Mouse (Mus musculus) hindbrain, embryonic 15.5 days (tissue): ENCODE measurements at regions not wholly inside any gene's neighbourhood (a gene's known extent, or its start where the extent isn't known, plus 50 kb on each side); places are given as distances from the start of the nearest gene placed in this dataset.
"Not testable (repeated sequence)": the region's sequence is repeated elsewhere in the genome, so short reads cannot be mapped to it uniquely, and the experiment has no call there.

Source experiments
- ATAC-seq: fragments of 200-750 bp; cut with Nextera tagmentation; 2 replicates; pipeline ENCODE4 v1.8.0; 2017; ENCODE audit warnings: low read depth, moderate number of reproducible peaks, moderate TSS enrichment; ENCODE audit not compliant: low FRiP score
- H3K27ac ChIP-seq: fragments of 300-500 bp; sonication (generic); replicated peaks from 2 replicates; pipeline ENCODE4 v1.5.1; 2015; ENCODE audit warnings: mild to moderate bottlenecking, inconsistent platforms
- H3K27me3 ChIP-seq: fragments of 300-500 bp; sonication (generic); 2 replicates; pipeline ENCODE4 v1.6.1; 2015; ENCODE audit warnings: control low read depth, inconsistent platforms
- H3K36me3 ChIP-seq: fragments of 300-500 bp; sonication (generic); 2 replicates; pipeline ENCODE4 v1.6.1; 2015; ENCODE audit warnings: control low read depth, inconsistent platforms
- H3K4me1 ChIP-seq: fragments of 300-500 bp; sonication (generic); replicated peaks from 2 replicates; pipeline ENCODE4 v1.6.1; 2015; ENCODE audit warnings: control low read depth, inconsistent platforms
- H3K4me2 ChIP-seq: fragments of 300-500 bp; sonication (generic); 2 replicates; pipeline ENCODE4 v1.6.1; 2015; ENCODE audit warnings: moderate library complexity, mild to moderate bottlenecking, inconsistent platforms
- H3K4me3 ChIP-seq: fragments of 300-500 bp; sonication (generic); 2 replicates; pipeline ENCODE4 v1.5.1; 2015; ENCODE audit warnings: mild to moderate bottlenecking, inconsistent platforms
- H3K9ac ChIP-seq: fragments of 300-500 bp; sonication (generic); 2 replicates; pipeline ENCODE4 v1.6.1; 2015; ENCODE audit warnings: inconsistent platforms
- H3K9me3 ChIP-seq: fragments of 300-500 bp; sonication (generic); 2 replicates; pipeline ENCODE4 v1.6.1; 2016; ENCODE audit warnings: control low read depth, inconsistent platforms
- WGBS: fragments of 180-500 bp; shearing (Covaris S2); methylation state at CpG from one replicate; pipeline ENCODE4 v1.1.7; 2015; 5-methylcytosine and 5-hydroxymethylcytosine counted together

DNA sequence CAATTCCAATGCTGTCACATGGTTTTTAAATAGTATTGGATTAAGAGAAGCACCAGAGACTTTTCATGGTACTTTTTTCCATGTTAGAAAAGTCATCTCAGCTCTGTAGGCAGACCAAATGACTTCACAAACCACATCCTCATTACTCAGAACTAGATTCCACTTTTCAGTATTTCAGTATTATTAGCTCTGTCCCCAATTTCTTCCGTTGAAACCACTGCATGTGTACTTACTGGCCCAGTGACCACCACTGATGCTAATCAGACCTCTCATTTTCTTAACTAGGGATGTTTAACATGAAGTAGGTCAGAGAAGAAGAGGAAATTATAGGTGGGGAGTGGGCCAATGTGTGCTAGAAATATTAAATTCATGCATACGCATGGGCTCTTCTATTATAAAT lies 326.2 kb downstream of the Car8 start:
- Histone ChIP-seq H3K36me3 (no peaks in the 10 kb centered on the region), H3K27ac (no peak overlapping the region), H3K4me3 (no peak overlapping the region), H3K9ac (no peak overlapping the region), H3K9me3 (no peaks in the 10 kb centered on the region), H3K4me1 (no peaks in the 10 kb centered on the region), H3K4me2 (no peak overlapping the region), H3K27me3 (no peaks in the 10 kb centered on the region)
- 92% methylated on average over 2 of the region's 2 CpGs for WGBS
- no peak for ATAC-seq

DNA sequence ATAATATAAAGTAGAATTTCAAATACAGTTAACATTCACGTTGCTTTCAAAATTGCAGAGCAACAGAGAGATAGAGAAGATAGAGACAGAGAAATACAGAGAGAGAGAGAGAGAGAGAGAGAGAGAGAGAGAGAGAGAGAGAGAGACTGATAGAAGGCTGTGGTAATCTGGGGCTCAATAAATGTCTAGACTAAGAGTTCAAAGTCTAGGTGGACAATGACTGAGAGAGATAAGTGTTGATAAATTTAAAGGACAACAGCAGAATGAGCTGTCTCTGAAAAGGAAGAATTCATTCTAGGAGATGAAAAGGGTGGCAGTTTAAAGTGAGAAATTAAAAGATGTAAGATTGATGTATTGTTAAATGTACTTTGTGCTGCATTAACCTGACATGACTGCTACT lies 335.7 kb downstream of the Car8 start:
- ATAC-seq = no peak
- WGBS = 70% methylated on average over 1 of the region's 1 CpGs

DNA sequence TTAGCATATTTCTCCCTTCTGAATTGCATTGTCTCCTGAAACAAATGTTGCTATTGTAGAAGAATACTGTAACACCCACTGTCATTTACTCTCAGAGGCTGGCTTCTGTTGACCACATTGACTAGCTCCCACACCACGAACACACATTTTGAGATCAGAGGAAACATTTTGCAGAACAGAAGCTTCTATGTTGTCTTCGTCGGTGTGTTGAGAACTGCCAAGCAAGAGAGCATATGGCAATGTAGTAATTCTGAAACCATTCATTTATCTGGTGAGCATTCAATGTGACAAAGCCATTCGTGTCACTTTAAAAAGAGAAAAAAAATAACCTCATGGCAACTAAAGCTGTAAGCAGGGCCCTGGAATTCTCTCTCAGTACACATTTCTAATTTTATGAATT lies 343.9 kb downstream of the Car8 start:
- no peaks in the 10 kb centered on the region for H3K27me3 ChIP-seq
- no peaks in the 10 kb centered on the region for H3K4me1 ChIP-seq
- no peak overlapping the region for H3K9ac ChIP-seq
- H3K9me3 ChIP-seq = no peaks in the 10 kb centered on the region
- H3K36me3 ChIP-seq = no peaks in the 10 kb centered on the region
- H3K4me2 ChIP-seq = no peak overlapping the region
- no peak overlapping the region for H3K4me3 ChIP-seq
- no peak for ATAC-seq
- WGBS = 60% methylated on average over 4 of the region's 4 CpGs
- no peak overlapping the region for H3K27ac ChIP-seq

More for the DNA sequence above, 335.7 kb downstream of the Car8 start:
- Histone ChIP-seq H3K4me1 (no peaks in the 10 kb centered on the region), H3K36me3 (no peaks in the 10 kb centered on the region), H3K4me3 (no peak overlapping the region), H3K9ac (no peak overlapping the region), H3K27me3 (no peaks in the 10 kb centered on the region), H3K9me3 (no peaks in the 10 kb centered on the region), H3K27ac (no peak overlapping the region), H3K4me2 (no peak overlapping the region)

DNA sequence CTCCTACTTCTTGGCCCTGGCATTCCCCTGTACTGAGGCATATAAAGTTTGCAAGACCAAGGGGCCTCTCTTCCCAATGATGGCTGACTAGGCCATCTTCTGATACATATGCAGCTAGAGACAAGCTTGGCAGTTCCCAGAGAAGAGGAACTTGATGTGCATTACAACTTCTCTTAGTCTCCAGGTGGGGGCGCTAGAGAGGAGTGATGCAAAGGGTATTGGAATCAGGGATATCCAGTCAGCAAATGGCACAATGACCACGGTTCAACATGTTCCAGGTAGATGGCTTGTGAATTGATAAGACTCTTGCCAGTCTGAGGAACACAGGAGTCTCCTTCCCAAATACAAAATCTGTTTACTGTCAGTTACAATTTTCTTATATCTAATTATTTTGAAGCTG lies 347.7 kb downstream of the Car8 start:
- Histone ChIP-seq H3K4me1 (no peaks in the 10 kb centered on the region), H3K4me3 (no peak overlapping the region)
- WGBS = 75% methylated on average over 2 of the region's 2 CpGs

DNA sequence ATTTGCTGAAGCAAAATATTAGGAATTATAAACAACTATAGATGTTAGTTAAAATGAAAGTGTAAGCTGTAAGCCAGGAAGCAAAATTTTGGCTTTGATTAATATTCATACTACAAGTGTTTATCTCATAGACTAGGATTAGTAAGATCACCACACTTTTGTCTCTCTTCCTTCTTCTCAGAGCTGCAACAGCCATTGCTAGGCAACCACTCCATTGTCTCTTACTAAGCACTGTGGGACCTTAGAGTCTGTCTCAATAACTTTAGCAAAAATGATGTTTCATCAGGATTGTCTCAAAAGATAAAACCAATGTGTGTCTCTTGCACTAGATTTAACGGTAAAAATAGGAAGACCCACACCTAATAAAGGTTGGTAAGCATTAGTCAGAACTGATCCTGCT lies 384.3 kb downstream of the Car8 start:
- Histone ChIP-seq H3K4me3 (no peak overlapping the region), H3K4me2 (no peak overlapping the region), H3K27me3 (no peaks in the 10 kb centered on the region), H3K4me1 (no peaks in the 10 kb centered on the region), H3K36me3 (no peaks in the 10 kb centered on the region), H3K9me3 (no peaks in the 10 kb centered on the region), H3K27ac (no peak overlapping the region), H3K9ac (no peak overlapping the region)
- WGBS = 55% methylated on average over 1 of the region's 1 CpGs
- no peak for ATAC-seq

More for the DNA sequence above, 347.7 kb downstream of the Car8 start:
- no peak overlapping the region for H3K4me2 ChIP-seq
- H3K9ac ChIP-seq = no peak overlapping the region
- no peaks in the 10 kb centered on the region for H3K9me3 ChIP-seq
- H3K27ac ChIP-seq = no peak overlapping the region
- ATAC-seq = no peak
- no peaks in the 10 kb centered on the region for H3K27me3 ChIP-seq
- H3K36me3 ChIP-seq = no peaks in the 10 kb centered on the region

DNA sequence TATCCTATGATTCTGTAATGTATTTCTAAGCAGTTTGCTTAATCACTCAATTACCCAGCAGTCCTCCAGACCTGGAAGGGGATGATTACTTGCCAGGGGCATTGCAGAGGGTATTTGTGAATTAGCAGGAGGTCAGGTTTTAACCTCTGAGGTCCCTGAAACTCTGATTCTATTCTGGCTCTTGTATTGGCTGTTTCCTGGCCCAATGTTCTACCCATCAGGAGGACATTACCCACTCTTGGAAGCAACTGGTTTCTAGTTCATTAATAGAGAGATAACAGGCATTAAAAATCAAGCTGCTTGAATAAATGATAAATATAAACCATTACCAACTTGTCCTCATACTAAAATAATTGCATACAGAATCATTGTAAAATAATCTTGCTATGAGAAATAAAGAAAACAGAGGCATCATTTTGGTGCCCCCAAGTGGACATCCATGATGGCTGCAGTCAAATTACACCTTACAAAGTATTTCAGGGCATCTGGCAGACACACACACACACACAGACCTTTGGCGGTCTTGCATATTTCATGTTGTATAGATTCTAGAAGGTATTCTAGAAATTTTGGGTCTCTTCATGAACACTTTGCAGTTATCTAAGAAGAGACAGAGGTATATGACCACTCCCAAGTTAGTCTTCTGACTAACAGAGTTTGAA lies 385.6 kb downstream of the Car8 start:
- WGBS = 74% methylated on average over 1 of the region's 1 CpGs
- Histone ChIP-seq H3K4me2 (no peak overlapping the region), H3K4me3 (no peak overlapping the region), H3K9ac (no peak overlapping the region), H3K27ac (no peak overlapping the region), H3K27me3 (no peaks in the 10 kb centered on the region), H3K36me3 (no peaks in the 10 kb centered on the region), H3K4me1 (no peaks in the 10 kb centered on the region), H3K9me3 (no peaks in the 10 kb centered on the region)
- ATAC-seq = no peak

DNA sequence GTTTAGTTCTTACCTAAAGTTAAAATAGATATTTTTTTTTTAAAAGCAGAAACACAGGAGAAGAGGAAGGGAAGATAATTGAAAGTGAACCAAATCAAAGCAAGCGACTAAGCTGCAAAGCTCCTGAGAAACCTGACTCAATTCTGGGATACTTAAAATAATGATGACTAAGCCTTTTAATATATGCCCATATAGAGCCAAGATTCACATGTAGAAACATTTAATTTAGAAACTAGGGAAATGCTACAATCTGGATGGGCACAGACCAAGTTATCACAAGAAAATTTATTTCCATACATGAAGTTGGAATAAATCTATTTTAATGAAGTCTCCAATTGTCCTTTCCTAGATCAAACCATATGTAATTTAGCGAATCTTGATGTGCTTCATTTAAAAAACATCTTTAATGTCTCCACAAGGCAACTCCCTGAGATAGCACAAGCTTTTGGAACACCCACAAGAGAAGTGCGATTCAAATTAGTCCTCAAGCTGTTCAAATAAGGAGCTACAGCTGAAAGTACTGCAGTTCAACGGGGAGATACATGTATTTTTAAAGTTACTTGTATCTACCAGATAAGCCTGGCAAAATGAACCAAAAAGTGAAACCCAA lies 386.7 kb downstream of the Car8 start:
- Histone ChIP-seq H3K9me3 (no peaks in the 10 kb centered on the region), H3K9ac (no peak overlapping the region), H3K4me1 (no peaks in the 10 kb centered on the region), H3K36me3 (no peaks in the 10 kb centered on the region), H3K27me3 (no peaks in the 10 kb centered on the region), H3K4me3 (no peak overlapping the region), H3K27ac (no peak overlapping the region), H3K4me2 (no peak overlapping the region)
- no peak for ATAC-seq
- 86% methylated on average over 4 of the region's 4 CpGs for WGBS

DNA sequence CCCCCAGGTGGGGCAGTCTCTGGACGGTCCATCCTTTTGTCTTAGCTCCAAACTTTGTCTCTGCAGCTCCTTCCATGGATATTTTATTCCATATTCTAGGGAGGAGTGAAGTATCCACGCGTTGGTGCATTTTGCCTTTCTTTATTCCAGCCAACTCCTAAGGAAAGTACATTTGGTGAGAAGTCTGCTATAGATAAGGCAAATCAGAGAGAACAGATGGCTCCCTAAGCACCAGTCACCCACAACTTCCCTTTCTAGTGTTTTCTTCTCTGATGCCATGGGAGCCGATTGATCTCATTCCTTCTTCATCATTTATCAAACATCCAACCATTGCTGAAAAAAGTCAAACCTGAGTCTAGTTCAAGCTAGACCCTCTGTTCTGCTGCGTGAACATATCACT lies 391.4 kb downstream of the Car8 start:
- Histone ChIP-seq H3K9me3 (no peaks in the 10 kb centered on the region), H3K9ac (no peak overlapping the region), H3K27me3 (no peaks in the 10 kb centered on the region), H3K27ac (no peak overlapping the region), H3K4me2 (no peak overlapping the region), H3K4me1 (no peaks in the 10 kb centered on the region), H3K4me3 (no peak overlapping the region), H3K36me3 (no peaks in the 10 kb centered on the region)
- 81% methylated on average over 5 of the region's 5 CpGs for WGBS
- no peak for ATAC-seq

DNA sequence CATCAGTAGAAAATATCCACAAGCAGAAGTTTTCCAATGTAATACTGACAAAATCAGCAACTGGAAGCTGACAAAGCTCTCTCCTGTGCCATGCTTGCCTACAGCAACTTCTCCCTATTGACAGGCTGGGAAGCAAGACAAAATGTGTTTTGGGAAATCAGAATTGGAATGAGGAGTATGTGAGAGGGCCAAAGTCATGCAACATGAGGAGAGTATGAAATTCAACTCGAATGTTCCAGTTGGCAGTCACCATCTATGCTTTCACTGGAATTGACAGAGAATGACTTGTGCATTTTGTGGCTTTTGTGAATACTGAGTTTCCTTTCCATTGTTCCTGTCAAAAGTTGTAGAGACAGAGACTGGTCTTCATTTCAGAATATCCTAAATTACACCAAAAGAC lies 409.7 kb downstream of the Car8 start:
- ATAC-seq = no peak
- Histone ChIP-seq H3K36me3 (no peaks in the 10 kb centered on the region), H3K9me3 (no peaks in the 10 kb centered on the region), H3K27me3 (no peaks in the 10 kb centered on the region), H3K27ac (no peak overlapping the region), H3K4me3 (no peak overlapping the region), H3K4me2 (no peak overlapping the region), H3K4me1 (no peaks in the 10 kb centered on the region), H3K9ac (no peak overlapping the region)
- 74% methylated on average over 1 of the region's 1 CpGs for WGBS

DNA sequence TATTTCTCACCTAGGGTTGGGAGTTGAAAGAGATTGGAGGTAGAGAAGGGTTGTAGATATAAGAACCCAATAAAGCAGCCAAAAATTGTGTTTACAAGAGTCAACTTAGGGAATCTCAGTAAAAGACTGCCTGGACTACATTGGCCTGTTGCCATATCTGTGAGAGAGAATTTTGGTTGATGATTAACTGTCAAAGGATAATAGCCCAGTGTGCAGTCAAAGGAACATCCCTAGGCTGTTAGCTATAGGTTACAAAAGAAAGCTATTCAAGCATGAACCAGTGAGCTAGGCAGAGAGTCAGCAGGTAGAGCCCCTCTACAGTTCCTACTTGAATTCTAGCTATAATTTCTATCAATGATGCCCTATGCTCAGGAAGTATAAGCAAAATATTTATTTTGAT lies 419.0 kb downstream of the Car8 start:
- no peak for ATAC-seq
- no peak overlapping the region for H3K4me3 ChIP-seq
- H3K27ac ChIP-seq = no peak overlapping the region
- no peaks in the 10 kb centered on the region for H3K9me3 ChIP-seq
- H3K4me2 ChIP-seq = no peak overlapping the region
- no peak overlapping the region for H3K9ac ChIP-seq
- no peaks in the 10 kb centered on the region for H3K36me3 ChIP-seq
- H3K27me3 ChIP-seq = no peaks in the 10 kb centered on the region
- H3K4me1 ChIP-seq = no peaks in the 10 kb centered on the region

DNA sequence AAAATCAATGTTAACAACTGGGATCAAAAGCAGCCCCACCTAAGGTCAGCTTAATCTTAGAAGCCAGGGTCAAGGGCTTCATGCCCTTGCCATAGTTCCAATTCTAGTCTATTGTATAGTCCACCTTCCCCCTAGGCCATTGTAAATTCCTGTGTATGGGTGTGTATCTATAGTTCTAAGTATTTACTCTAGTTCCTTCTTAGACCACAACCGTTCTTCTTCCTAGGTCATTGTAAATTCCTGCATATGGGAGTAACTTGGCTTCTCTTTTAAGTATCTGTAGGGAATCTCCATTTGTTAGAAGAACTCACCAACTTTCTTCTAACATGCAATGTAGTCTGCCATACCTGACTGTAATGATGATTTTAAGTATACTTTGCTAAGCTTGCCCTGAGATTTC lies 461.1 kb downstream of the Car8 start:
- not testable (repeated sequence) for H3K27me3 ChIP-seq, H3K9me3 ChIP-seq, H3K4me2 ChIP-seq, ATAC-seq, H3K4me1 ChIP-seq, H3K9ac ChIP-seq, H3K4me3 ChIP-seq, H3K36me3 ChIP-seq, H3K27ac ChIP-seq
- WGBS = 83% methylated on average over 1 of the region's 1 CpGs

DNA sequence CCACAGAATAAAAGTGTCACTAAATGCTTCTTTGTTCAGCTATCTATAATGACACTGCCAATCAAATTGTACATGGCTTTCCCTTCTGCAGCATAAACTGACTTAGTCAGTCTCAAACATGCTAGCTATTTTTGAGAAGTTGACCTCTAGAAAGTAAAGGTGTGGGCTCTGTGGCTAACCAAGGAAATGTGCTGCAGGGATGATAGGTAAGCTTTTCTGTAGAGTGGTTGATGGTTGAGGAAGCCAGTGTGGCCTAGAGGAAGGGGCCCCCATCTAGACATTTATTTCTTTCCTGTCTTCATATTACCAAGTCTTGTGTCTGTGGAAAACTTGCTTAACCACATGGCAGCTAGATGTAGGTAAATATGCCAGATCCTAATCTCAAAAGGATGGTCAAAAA lies 483.4 kb downstream of the Car8 start:
- no peaks in the 10 kb centered on the region for H3K9me3 ChIP-seq
- no peak overlapping the region for H3K4me2 ChIP-seq
- no peak overlapping the region for H3K27ac ChIP-seq
- no peaks in the 10 kb centered on the region for H3K27me3 ChIP-seq
- H3K4me1 ChIP-seq = no peaks in the 10 kb centered on the region
- H3K9ac ChIP-seq = no peak overlapping the region
- no peaks in the 10 kb centered on the region for H3K36me3 ChIP-seq
- no peak for ATAC-seq
- H3K4me3 ChIP-seq = no peak overlapping the region

DNA sequence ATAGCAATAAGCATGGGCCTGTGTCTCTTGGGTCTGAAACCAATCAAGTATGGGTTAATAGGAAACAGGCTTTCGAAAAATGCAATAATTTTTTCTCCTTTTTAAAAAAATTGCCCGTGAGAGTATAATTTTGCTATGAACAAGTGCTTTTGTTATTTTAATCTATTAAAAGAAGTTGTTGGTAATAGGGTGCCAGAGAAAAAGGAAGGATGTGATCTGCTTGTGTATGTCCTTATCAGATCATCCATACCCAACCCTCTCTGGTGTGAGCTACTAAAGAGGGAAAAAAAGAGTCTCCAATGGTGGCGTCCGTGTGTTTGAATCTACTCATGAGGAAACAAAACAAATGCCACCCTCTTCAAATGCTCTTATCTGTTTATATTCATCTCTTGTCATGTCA lies 484.9 kb downstream of the Car8 start:
- Histone ChIP-seq H3K4me1 (no peaks in the 10 kb centered on the region), H3K4me2 (no peak overlapping the region), H3K36me3 (no peaks in the 10 kb centered on the region), H3K27ac (no peak overlapping the region), H3K9ac (no peak overlapping the region), H3K9me3 (no peaks in the 10 kb centered on the region), H3K4me3 (no peak overlapping the region), H3K27me3 (no peaks in the 10 kb centered on the region)
- ATAC-seq = no peak
- WGBS = 84% methylated on average over 4 of the region's 4 CpGs
